Mouse (Mus musculus): ENCODE results near the gene Bank1.

Bank1 gene

DNA sequence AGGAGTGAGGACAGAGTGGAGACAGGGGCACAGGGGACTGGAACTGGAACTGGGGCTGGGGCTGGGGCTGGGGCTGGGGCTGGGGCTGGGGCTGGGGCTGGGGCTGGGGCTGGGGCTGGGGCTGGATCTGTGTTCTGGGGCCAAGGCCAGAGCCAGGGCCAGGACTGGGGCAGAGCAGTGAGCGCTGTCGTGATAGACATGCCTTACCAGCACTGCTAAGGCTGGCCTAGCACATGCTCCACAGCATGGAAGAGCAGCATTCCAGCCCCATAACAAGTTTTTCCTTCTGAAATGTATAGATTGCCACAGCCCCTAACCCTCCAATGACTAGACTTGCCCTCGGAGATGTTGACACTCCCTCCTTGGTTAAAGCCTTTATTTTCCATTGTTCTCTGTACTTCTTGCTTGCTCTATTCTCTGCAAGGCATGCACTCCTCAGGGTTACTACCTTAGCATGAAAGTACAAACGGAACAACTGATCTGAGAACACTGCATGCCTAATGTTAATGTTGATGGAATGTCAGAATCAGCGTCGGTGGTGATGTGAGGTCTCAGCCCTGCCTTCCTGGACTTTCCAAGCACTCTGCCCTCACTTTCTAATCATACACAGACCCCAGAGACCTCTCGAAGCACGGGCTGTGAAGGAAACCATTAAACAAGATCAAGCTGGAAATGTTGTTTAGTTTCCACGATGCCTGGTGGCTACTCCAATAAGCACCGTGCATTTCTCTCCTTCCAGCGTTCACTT lies 318.6 kb downstream of the Bank1 start:
- no peak for DNase-seq (ENCODE audit: low spot score in 2 of 2)

Measured in spleen, postnatal 14 days (tissue).